Mouse (Mus musculus): ENCODE results near the gene Lpcat2.

DNA sequence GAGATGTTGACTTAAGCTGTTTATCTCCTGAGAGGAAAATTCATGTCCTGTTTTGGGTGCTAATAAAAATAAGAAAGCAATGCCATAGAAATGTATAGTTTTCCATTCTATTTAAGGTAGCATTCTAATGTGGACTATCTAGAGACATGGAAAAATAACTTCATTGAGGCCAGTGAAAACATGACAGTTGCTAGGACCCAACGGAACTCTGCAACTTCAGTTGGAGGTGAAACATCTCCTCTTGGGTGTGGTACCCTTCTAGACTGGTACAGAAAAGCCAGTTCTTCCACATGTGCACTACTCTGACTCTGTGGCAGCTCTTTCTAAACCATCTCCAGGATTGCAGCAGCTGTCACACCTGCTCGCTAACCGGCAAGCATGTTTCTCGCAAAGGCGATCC lies 46.0 kb downstream of the Lpcat2 start, which contains the start of gene Capns2:
- TF ChIP-seq CTCF (conservative IDR thresholded peaks at IDR 0.05; ENCODE audit: insufficient read depth, insufficient read length, low read depth, low read length), result no peak
- no peak for TF ChIP-seq POLR2A (IDR thresholded peaks at IDR 0.05; ENCODE audit: low read depth, low read length)

All from kidney, adult 2 months (tissue).